Mouse (Mus musculus): ENCODE measurements around the gene Trim11.

Trim11 gene

GRCm38 (mm10) chr11:59015052-59015451 lies 37.2 kb downstream of the Trim11 start:
- DNase-seq (ENCODE audit: low spot score in 2 of 2), result no peak

GRCm38 (mm10) chr11:59026411-59026810 lies 48.5 kb downstream of the Trim11 start:
- no peak for DNase-seq (ENCODE audit: low spot score in 2 of 2)

- DNase-seq (ENCODE audit: low spot score in 2 of 2), result no peak
Measured at GRCm38 (mm10) chr11:59029003-59029402, 51.1 kb downstream of the Trim11 start.

All from natural killer cell, adult 2 months (primary cell).